Mouse (Mus musculus) right cerebral cortex, adult 2 months (tissue): ENCODE results near the gene Edem2.
"Not testable (repeated sequence)": the region's sequence is repeated elsewhere in the genome, so short reads cannot be mapped to it uniquely, and the experiment has no call there.

Experiments
- DNase-seq, 2 experiments: peaks; one replicate each; pipeline ENCODE4 v3.0.0; 2021 to 2022; ENCODE audit warnings: low spot score in 2 of 2

The Edem2 gene

GRCm38 (mm10) chr2:155735766-155736165 lies 6.5 kb upstream of the Edem2 start, which contains the start of gene Gm17581:
TSS of gene Gm17581 (minus strand) at chr2:155735866.
- DNase-seq: not testable (repeated sequence)

- DNase-seq: no peak
Measured at GRCm38 (mm10) chr2:155735080-155735479, 5.8 kb upstream of the Edem2 start.

- no peak for DNase-seq
Measured at GRCm38 (mm10) chr2:155728742-155729141, 533 bp downstream of the Edem2 start.

DNA sequence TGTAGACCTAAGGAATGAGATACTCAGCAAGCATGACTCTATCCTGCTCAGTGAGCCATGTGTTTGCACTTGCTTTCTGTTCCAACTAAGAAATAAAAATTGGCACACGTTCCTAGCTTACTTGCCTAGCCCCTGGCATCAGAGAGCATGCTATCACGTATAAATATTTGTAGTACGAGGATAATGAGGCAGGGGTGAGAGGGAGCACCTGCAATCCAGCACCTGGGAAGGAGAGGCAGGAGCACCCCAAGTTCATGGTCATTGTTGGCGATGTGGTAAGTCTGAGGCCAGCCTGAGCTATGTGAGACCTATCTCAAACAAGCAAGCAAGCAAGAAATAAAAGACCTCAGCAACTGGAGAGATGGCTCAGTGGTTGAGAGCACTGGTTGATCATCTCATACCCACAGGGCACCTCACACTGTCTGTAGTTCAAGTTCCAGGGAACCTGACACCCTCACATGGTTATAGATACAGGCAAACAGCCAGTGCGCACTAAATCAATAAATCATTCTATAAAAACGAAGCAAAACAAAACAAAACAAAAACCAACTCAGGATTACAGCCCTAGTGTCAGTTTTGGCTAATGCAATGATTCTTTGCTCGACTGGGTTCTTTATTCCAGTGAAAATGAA lies 1.4 kb downstream of the Edem2 start:
- DNase-seq: no peak

GRCm38 (mm10) chr2:155726302-155726701 lies 3.0 kb downstream of the Edem2 start:
- no peak for DNase-seq

DNA sequence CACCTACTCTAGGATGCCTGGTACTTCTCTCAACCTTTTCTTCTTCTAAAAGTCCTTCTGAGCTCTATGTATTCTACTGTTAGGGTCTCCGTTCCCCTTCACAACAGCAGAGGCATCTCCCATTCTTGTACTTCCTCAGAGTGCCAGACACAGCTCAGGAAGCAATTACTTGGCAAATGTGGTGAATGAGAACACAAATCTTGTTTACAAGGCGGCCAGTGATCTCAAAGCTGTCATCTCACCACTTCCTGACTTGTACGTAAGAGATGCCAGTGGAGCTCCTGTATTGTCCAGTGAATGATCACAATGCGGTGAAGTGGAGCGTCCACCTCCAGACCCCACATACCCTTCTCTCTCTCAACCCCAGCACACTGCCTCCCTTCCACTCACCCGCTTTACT lies 4.7 kb downstream of the Edem2 start:
- no peak for DNase-seq

- DNase-seq: no peak
Measured at GRCm38 (mm10) chr2:155724036-155724435, 5.2 kb downstream of the Edem2 start.

GRCm38 (mm10) chr2:155720585-155720984 lies 8.7 kb downstream of the Edem2 start:
- no peak for DNase-seq

DNA sequence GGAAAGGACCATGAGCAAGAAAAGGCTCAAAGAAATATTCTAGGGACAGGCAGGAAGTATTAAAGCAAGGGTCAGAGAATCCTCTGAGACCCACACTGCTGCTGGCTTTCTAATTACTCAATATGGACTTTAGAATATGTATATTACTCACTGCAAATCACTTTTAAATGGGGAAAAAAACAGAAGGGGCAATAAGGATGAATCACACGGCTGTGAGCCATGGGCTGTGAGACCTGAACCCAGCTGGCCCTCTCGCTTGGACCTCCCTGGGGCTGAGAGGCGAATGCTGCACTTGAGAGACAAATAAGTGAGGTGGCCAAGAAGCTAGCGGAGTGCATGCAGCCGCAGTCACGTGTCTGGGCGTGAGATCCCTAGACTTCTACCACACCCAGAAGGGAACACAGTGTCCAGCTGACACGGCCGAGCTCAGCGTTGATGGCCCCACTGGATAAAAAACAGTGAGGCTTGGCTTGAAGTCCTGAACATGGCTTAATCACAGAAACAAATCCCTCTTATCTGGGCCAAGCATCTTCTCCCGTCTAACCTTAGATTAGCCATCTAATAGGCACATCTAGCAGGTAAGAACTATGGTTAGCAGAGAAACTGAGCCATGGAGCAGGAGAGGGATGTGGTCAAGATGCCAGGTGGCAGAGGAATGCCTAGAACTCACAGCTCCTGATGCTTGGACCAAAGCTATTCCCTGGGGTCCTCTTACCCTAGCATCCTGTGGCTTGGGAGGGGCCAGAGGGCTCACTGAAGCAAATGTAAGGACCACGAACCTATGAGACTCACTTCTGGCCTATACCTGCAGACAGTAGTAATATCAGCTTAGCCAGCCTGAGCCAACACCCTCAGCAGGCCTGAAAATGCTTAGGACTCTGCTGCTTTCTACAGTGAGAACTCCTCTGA lies 11.9 kb downstream of the Edem2 start:
- DNase-seq: no peak

DNA sequence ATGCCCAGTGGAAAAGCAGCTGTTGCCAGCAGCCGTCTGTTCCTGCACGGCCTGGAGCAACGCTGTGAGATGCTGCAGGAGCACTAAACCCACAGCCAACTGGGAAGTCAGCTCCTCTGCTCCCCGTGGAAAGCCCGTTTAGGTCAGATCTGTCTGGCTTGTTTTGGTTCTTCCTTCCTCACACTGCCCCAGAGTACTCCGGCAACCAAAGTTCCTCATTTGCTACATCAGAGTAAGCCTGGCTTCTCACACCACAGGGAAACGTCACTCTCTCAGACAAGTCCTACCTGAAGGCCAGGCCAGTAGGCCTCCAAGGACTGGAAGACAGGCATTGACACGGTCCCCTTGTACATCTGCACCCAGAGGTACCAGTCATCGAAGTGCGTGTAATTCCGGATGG lies 18.7 kb downstream of the Edem2 start:
- no peak for DNase-seq

DNA sequence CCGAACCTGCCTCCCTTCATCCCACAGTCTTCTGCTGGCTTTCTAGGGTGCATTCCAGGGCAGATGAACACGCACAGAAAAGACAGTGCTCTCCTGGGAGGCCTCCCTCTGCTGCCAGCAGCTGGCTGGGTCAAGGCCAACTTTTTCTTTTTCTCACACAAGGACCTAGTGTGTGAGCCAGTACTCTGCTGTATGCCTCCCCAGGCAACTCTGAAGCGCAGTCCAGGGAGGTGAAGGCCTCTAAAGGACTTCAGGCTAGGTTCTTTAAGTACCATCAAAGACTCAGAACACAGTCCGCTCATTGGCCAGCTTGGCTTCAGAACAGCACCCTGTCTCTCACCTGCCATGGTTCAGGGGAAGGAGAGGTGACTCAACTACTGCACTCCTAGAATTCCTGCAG lies 22.0 kb downstream of the Edem2 start:
- DNase-seq: no peak

DNA sequence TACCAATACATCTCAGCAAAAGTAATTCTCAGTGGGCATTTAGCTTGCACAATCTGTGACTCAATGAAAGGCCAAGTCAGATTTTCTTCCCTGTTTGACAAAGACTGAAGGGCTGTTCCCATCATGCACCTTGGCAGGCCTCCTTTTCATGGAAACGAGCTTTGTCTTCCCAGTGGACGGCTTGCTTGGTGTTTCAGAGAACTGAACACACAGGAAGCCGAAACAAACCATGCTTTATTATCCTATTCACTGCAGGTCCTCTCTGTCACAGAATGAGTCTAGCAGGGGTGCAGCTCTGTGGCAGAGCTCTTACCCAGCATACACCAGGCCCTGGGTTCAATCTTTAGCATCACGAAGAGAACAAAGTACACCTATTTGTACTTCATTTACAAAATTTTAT lies 25.6 kb downstream of the Edem2 start:
- no peak for DNase-seq

- DNase-seq: no peak
Measured at GRCm38 (mm10) chr2:155701399-155701919, 27.8 kb downstream of the Edem2 start.

GRCm38 (mm10) chr2:155698443-155698842 lies 30.8 kb downstream of the Edem2 start:
- not testable (repeated sequence) for DNase-seq

GRCm38 (mm10) chr2:155696851-155697250 lies 32.4 kb downstream of the Edem2 start:
- no peak for DNase-seq

DNA sequence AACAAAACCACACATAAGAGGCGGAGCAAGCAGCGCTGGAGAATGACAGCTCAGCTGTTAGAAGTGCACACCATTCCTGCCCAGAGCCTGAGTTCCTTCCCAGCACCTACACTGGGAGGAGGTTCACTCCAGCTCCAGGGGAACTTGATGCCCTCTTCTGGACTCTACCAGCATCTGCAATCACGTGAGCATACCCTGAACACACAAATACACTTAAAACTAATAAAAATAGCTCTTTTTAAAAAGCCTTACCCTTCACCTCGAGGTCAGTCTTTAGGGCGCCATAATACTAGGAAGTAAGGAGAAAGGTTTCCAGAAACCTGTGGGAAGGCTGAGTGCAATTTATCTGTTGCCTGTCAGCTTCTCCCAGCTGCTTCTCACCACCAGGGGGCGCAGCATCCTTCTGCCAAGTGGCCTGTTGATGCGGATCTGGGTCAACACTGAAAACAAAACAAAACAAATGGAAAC lies 33.1 kb downstream of the Edem2 start:
- peak; percentile 75 to 84 for DNase-seq

DNA sequence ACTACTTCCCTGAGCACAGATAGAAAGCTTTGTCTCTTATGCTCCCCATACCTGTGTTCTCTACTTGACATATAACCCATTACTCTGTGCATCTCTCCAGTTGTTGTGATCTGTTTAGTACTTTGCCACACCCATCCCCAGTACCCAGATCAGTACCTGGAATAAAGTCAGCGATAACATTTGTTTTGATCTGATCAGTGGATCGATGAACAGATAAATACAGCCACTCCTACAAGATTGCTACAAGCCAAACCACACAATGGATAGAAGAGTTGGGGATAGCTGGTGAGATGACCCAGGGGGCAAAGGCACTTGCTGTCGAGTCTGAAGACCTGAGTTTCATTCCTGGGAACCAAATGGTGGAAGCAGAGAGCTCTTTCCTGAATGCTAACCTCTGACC lies 34.0 kb downstream of the Edem2 start:
- DNase-seq: no peak

DNA sequence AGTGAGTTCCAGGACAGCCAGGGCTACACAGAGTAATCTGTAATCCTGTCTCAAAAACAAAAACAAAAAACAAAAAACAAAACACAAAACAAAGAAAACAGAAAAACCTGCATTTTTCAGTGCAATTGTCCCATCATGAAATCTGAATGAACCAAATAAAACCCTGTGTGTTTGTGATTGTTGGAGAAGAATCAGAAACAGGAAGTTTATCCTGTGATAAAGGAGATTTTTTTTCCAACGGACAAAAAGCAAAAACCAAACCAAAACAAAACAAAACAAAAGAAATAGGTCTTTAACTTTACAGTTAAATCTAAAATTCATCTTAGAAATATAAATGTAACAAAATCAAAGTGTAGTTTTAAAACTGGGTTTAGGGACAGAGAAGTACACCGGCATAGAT lies 34.7 kb downstream of the Edem2 start:
- no peak for DNase-seq

DNA sequence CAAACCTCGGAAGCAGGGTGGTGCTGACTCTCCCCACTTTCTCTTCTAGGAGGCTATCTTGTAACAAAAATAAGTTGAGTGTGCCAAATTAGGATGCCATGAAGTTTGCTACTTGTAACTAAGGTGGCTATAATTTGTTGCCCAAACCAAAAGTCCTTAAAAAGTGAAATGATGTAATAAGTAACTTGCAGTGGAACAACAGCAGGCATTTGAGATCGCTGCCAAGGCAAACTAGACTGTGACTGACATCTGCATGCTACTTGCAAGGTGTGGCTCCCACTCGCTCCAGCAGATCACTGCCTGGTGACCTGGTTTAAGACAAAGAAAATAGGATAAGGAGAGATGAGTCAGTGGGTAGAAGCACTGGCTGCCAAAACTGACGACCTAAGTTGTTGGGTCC lies 36.1 kb downstream of the Edem2 start:
- DNase-seq: no peak

DNA sequence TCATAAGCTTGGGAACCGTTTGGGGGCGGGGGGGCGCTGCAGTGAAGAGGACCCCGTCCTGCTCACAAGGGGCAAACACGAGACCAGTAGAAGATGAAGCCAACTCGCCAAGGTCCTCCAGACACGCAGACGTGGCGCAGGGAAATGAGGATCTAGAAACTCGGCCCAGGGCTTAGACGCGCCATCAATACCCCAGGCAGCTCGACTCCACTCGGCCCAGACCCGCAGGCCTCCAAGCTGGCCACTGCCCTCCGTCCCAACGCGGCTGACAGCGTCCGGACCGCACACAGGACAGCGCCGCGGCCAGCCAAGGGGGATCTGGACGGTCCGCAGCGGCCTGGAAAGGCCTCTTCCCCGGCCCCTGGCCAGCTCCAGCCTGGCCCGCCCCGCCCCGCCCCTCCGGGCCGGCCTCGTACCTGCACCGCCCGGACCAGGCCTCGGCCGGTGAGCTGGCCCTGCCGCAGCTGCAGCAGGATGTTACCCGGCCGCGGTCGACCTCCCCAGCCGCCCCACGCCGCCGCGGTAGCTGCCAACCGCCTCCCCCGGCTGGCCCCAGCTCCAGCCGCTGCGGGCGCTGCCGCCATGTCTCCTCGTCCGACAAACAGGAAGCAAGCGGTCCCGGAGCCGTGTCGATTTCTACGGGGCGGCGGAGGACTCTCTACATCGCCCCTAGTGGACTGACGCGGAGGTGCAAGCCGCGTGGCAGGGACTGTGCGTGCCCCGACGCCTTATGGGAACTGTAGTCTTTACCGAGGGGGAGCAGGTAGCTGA lies 37.4 kb downstream of the Edem2 start, which contains the start of gene Trpc4ap:
Gene Trpc4ap, minus strand, starts transcription at position 662 of the 771 bp plus-strand sequence.
- DNase-seq: peak; percentile 98 to 99

GRCm38 (mm10) chr2:155691336-155691722 lies 37.9 kb downstream of the Edem2 start:
- DNase-seq: no peak

GRCm38 (mm10) chr2:155689211-155689610 lies 40.1 kb downstream of the Edem2 start:
- DNase-seq: no peak
